Mouse (Mus musculus) hindbrain, embryonic 11.5 days (tissue): Measurements from ENCODE around the gene Zscan10. TPM values are rescaled to one million over a fixed set of nuclear protein-coding genes. Genes with fewer than 3 reads are reported as not detected.
A peak's percentile ranks its signal among the peaks of the same experiment; 100 is the strongest.

Experiments
- ATAC-seq: fragments of 200-750 bp; cut with Nextera tagmentation; 2 replicates; pipeline ENCODE4 v1.8.0; 2017; ENCODE audit warnings: mild to moderate bottlenecking, moderate TSS enrichment, moderate library complexity; ENCODE audit not compliant: low FRiP score
- DNase-seq: peaks from one replicate; pipeline ENCODE4 v3.0.0-alpha.2; 2015; ENCODE audit warnings: low spot score
- H3K27ac ChIP-seq: fragments of 300-500 bp; sonication (generic); 2 replicates; pipeline ENCODE4 v1.5.1; 2014; ENCODE audit warnings: mild to moderate bottlenecking, low read depth, low read length
- H3K27me3 ChIP-seq: fragments of 300-500 bp; sonication (generic); 2 replicates; pipeline ENCODE4 v1.6.1; 2014; ENCODE audit warnings: mild to moderate bottlenecking, low read length, moderate library complexity, mixed read lengths; ENCODE audit not compliant: control insufficient read depth, insufficient read depth
- H3K36me3 ChIP-seq: fragments of 300-500 bp; sonication (generic); 2 replicates; pipeline ENCODE4 v1.6.1; 2014; ENCODE audit warnings: mild to moderate bottlenecking, low read length, moderate library complexity, mixed read lengths; ENCODE audit not compliant: control insufficient read depth, insufficient read depth
- H3K4me1 ChIP-seq: fragments of 300-500 bp; sonication (generic); replicated peaks from 2 replicates; pipeline ENCODE4 v1.6.1; 2014; ENCODE audit warnings: low read length, mixed read lengths; ENCODE audit not compliant: control insufficient read depth, insufficient read depth
- H3K4me2 ChIP-seq: fragments of 300-500 bp; sonication (generic); replicated peaks from 2 replicates; pipeline ENCODE4 v1.6.1; 2014; ENCODE audit warnings: mild to moderate bottlenecking, low read depth, low read length
- H3K4me3 ChIP-seq: fragments of 300-500 bp; sonication (generic); 2 replicates; pipeline ENCODE4 v1.5.1; 2014; ENCODE audit warnings: low read depth, low read length
- H3K9ac ChIP-seq: fragments of 300-500 bp; sonication (generic); 2 replicates; pipeline ENCODE4 v1.6.1; 2014; ENCODE audit warnings: low read depth, low read length
- H3K9me3 ChIP-seq: fragments of 300-500 bp; sonication (generic); 2 replicates; pipeline ENCODE4 v1.6.1; 2016; ENCODE audit warnings: low read length; ENCODE audit not compliant: control insufficient read depth
- WGBS: fragments of 180-500 bp; shearing (Covaris S2); extraction: QIAGEN DNeasy Blood & Tissue Kit; methylation state at CpG from one replicate; pipeline ENCODE4 v1.1.7; 2014; 5-methylcytosine and 5-hydroxymethylcytosine counted together
- polyA plus RNA-seq: library from polyadenylated mRNA; unstranded; fragments of >200 nt; fragmentation: Nextera tagmentation; extraction: Ambion mirVana; gene quantifications from 2 replicates; pipeline ENCODE4 v1.2.1, GENCODE M21; 2014

Zscan10 gene
- polyA plus RNA-seq, 1 experiment from 2014 or later, result 0.34 TPM

- Histone ChIP-seq H3K27ac (no peak overlapping the region), H3K4me2 (no peak overlapping the region), H3K4me1 (peaks cover under 1% of the 10 kb centered on the region; the same call in 1 of the 2 replicates), H3K9ac (no peak overlapping the region), H3K36me3 (peaks cover 6% of the 10 kb centered on the region; the same call in 1 of the 2 replicates), H3K27me3 (no peaks in the 10 kb centered on the region), H3K9me3 (no peaks in the 10 kb centered on the region), H3K4me3 (no peak overlapping the region)
- 58% methylated on average over 11 of the region's 11 CpGs for WGBS
- peak; percentile 55 for DNase-seq
- ATAC-seq, result no peak
These were observed 40.9 kb upstream of the Zscan10 start for GRCm38 (mm10) chr17:23559767-23560166.

DNA sequence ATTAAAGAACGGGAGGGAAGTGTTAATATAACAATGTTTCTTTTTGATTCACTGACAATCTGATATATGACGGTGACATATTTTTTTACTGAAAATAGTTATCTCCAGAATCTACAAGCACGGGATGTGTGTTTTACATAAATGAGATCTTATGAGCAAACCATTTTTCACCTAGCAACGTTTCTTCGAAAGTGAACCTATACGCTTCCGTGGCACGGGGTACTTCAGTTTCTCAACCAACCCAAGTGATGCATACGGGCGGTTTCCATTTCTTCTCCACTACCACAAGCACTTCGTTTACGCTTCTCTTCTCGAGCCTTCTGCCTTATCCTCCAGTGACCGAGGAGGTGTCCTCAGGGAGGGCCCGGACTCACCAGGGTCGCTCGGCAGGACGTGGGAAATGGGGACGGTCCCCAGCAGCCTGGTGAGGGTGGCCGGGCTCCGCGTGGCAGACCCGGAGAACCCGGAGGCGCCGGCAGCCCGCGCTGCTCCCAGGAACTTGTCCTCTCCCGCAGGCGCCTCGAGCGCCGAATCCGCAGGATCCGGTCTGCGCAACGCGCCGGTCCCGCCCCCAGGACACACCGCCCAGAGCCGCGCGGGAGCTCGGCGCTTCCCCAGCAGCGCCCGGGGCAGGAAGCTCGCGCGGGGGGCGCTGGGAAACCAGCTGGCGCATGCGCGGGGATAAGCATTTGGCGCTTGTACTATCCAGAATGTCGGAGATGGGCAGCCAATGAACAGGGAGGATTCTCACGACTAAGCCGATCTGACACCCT is 36.9 kb upstream of the Zscan10 start, which contains the start of gene Zfp213:
TSS of gene Zfp213 (minus strand) at position 644 of the 773 bp plus-strand sequence.
- Histone ChIP-seq H3K27ac (peak within 1 kb of the TSS; percentile 88), H3K4me3 (peak within 1 kb of the TSS; percentile 77), H3K27me3 (no peaks in the 10 kb centered on the region), H3K4me2 (peak within 1 kb of the TSS; percentile 65), H3K9me3 (no peaks in the 10 kb centered on the region), H3K36me3 (no peaks in the 10 kb centered on the region), H3K9ac (peak within 1 kb of the TSS; percentile 91), H3K4me1 (peaks cover 4% of the 10 kb centered on the region; the same call in 1 of the 2 replicates)
- WGBS, result 2% methylated on average over 58 of the region's 59 CpGs
- DNase-seq (peak; percentile 97), ATAC-seq (peak; percentile 97)

GRCm38 (mm10) chr17:23564368-23564715 is 36.3 kb upstream of the Zscan10 start:
- H3K9me3 ChIP-seq, result no peaks in the 10 kb centered on the region
- WGBS, result under 1% methylated on average over 8 of the region's 8 CpGs
- H3K36me3 ChIP-seq, result no peaks in the 10 kb centered on the region
- peak overlapping the region; percentile 63 for H3K4me2 ChIP-seq
- peak overlapping the region; percentile 91 for H3K9ac ChIP-seq
- H3K4me3 ChIP-seq, result peak overlapping the region; percentile 77
- peaks cover 4% of the 10 kb centered on the region; the same call in 1 of the 2 replicates for H3K4me1 ChIP-seq
- H3K27ac ChIP-seq, result peak overlapping the region; percentile 49
- H3K27me3 ChIP-seq, result no peaks in the 10 kb centered on the region
- DNase-seq (no peak), ATAC-seq (peak; percentile 89)

GRCm38 (mm10) chr17:23566787-23567186 is 33.9 kb upstream of the Zscan10 start:
- H3K36me3 ChIP-seq, result no peaks in the 10 kb centered on the region
- H3K4me1 ChIP-seq, result peaks cover 4% of the 10 kb centered on the region; the same call in 1 of the 2 replicates
- 60% methylated on average over 5 of the region's 5 CpGs for WGBS

DNA sequence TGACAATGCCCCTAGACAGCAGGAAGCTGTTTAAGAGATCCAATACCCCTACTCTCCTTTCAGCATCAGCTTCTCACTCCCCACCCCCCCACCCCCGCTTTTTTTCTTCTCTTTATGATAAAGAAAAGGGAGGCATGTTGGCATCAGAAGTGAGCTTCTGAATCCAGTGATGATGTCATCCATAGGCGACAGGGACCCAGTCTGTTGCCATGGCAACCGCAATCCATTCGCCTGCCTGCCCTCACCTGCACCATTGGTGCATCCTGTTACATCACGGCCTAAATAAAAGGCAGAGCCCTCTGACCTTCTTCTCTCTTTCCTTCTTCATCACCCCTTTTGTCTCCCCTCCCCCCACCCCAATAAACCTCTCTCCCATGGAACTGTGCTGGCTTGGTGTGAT is 32.3 kb upstream of the Zscan10 start:
- H3K4me3 ChIP-seq, result no peak overlapping the region
- H3K9me3 ChIP-seq, result no peaks in the 10 kb centered on the region
- ATAC-seq (no peak), DNase-seq (peak; percentile 40)
- H3K27me3 ChIP-seq, result no peaks in the 10 kb centered on the region
- 37% methylated on average over 5 of the region's 5 CpGs for WGBS
- peaks cover 4% of the 10 kb centered on the region; the same call in 1 of the 2 replicates for H3K4me1 ChIP-seq
- H3K9ac ChIP-seq, result no peak overlapping the region
- H3K27ac ChIP-seq, result no peak overlapping the region
- no peak overlapping the region for H3K4me2 ChIP-seq
- H3K36me3 ChIP-seq, result no peaks in the 10 kb centered on the region

More at GRCm38 (mm10) chr17:23566787-23567186, 33.9 kb upstream of the Zscan10 start:
- Histone ChIP-seq H3K9me3 (no peaks in the 10 kb centered on the region), H3K9ac (no peak overlapping the region), H3K27ac (no peak overlapping the region), H3K4me3 (no peak overlapping the region), H3K4me2 (no peak overlapping the region), H3K27me3 (no peaks in the 10 kb centered on the region)
- no peak for ATAC-seq
- DNase-seq, result no peak

GRCm38 (mm10) chr17:23570017-23570416 is 30.6 kb upstream of the Zscan10 start:
- DNase-seq (peak; percentile 21), ATAC-seq (no peak)
- Histone ChIP-seq H3K27me3 (no peaks in the 10 kb centered on the region), H3K27ac (no peak overlapping the region), H3K36me3 (0 out of 2 replicates have a peak, but pooled peaks cover 3% of the 10 kb centered on the region), H3K4me3 (no peak overlapping the region), H3K9me3 (no peaks in the 10 kb centered on the region), H3K9ac (no peak overlapping the region), H3K4me1 (peaks cover under 1% of the 10 kb centered on the region; the same call in 1 of the 2 replicates), H3K4me2 (no peak overlapping the region)
- 51% methylated on average over 6 of the region's 6 CpGs for WGBS

DNA sequence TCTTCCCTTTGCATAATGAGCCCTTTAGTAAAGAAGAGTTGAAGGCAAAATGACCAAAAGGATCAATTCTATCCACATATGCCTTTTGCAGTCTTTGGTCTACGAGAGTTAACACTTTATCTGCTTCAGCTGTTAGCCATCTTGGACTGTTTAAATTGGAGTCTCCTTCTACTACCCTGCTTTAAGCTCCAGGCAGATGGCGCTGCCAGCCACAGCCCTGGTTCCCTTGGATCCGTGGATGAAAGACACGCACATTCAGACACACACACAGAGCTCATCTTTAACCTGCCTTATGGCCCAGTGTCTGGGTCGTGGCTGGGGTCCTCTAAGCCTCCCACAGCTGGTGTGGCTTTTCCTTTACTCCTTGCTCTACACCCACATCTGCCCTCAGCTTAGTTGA is 29.6 kb upstream of the Zscan10 start:
- Histone ChIP-seq H3K4me3 (no peak overlapping the region), H3K36me3 (peaks cover 5% of the 10 kb centered on the region; the same call in 1 of the 2 replicates), H3K9ac (no peak overlapping the region), H3K9me3 (no peaks in the 10 kb centered on the region), H3K4me1 (no peaks in the 10 kb centered on the region), H3K27ac (no peak overlapping the region), H3K27me3 (no peaks in the 10 kb centered on the region), H3K4me2 (no peak overlapping the region)
- peak; percentile 26; the same call in 1 of the 2 replicates for ATAC-seq
- WGBS, result 33% methylated on average over 5 of the region's 5 CpGs
- peak; percentile 11 for DNase-seq

GRCm38 (mm10) chr17:23572059-23572458 is 28.6 kb upstream of the Zscan10 start:
- H3K4me2 ChIP-seq, result no peak overlapping the region
- H3K9ac ChIP-seq, result no peak overlapping the region
- H3K27ac ChIP-seq, result no peak overlapping the region
- DNase-seq (no peak), ATAC-seq (no peak)
- WGBS, result 83% methylated on average over 6 of the region's 6 CpGs
- H3K36me3 ChIP-seq, result peaks cover 11% of the 10 kb centered on the region
- H3K4me3 ChIP-seq, result no peak overlapping the region
- no peaks in the 10 kb centered on the region for H3K4me1 ChIP-seq
- no peaks in the 10 kb centered on the region for H3K9me3 ChIP-seq
- no peaks in the 10 kb centered on the region for H3K27me3 ChIP-seq

GRCm38 (mm10) chr17:23574130-23574529 is 26.5 kb upstream of the Zscan10 start:
- Histone ChIP-seq H3K4me1 (no peaks in the 10 kb centered on the region), H3K36me3 (peaks cover 13% of the 10 kb centered on the region), H3K27ac (no peak overlapping the region), H3K4me2 (no peak overlapping the region), H3K4me3 (no peak overlapping the region), H3K9ac (no peak overlapping the region), H3K9me3 (no peaks in the 10 kb centered on the region), H3K27me3 (no peaks in the 10 kb centered on the region)
- WGBS, result 95% methylated on average over 8 of the region's 8 CpGs
- no peak for ATAC-seq
- DNase-seq, result no peak
